24 mouse cellular contexts compared by ENCODE assay signal in the genomic region with DNA sequence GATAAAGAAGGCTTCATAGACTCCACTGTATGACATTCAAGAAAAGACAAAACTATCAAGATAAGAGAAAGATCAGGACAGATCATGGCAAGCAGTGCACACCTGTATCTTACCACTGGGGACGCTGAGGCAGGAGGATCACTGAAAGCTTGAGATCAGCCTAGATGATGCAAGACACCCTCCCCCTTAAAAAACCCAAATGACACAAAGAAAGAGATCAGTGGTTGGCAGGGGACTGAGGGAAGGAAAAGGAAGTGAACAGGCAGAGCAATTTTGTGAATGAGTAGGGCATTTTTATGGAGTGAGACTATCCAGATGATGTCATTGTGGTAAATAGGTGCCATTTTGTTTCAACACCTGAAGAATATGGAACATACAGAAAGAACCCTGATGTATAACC.
"Had no signal": no experiment of that assay in that cellular context is flagged by ENCODE, and none has a peak within 500 bp of the region (broad histone marks: within the 10 kb centered on the region; RNA-seq: fewer than 3 reads in every experiment).

No protein-coding gene starts in this region.

- H3K4me3 ChIP-seq: left cerebral cortex, adult 2 months; limb, embryonic 12.5 days; limb, embryonic 15.5 days; midbrain, embryonic 12.5 days had no signal

- H3K36me3 ChIP-seq: midbrain, embryonic 12.5 days had no signal

- ATAC-seq: liver, postnatal 0 days; lung, postnatal 0 days; midbrain, embryonic 16.5 days had no signal

- H3K9ac ChIP-seq: limb, embryonic 12.5 days; limb, embryonic 15.5 days; liver, embryonic 14.5 days; liver, postnatal 0 days; lung, embryonic 14.5 days; midbrain, embryonic 12.5 days had no signal

- H3K4me2 ChIP-seq: limb, embryonic 12.5 days; limb, embryonic 15.5 days; liver, embryonic 11.5 days; lung, embryonic 14.5 days; midbrain, embryonic 12.5 days had no signal

- H3K27ac ChIP-seq: limb, embryonic 12.5 days; limb, embryonic 15.5 days; liver, embryonic 14.5 days; macrophage; midbrain, embryonic 12.5 days; stomach, postnatal 0 days had no signal

- H3K27me3 ChIP-seq: limb, embryonic 15.5 days had no signal

- DNase-seq: kidney, adult 18-20 months; kidney, adult 9 months; kidney, postnatal 14 days; kidney, postnatal 4 days; layer of hippocampus, adult 9-11 months; left cerebral cortex, postnatal 4 days; liver, postnatal 0 days; lung, embryonic 14.5 days; right cerebral cortex, adult 18-20 months; right cerebral cortex, postnatal 14 days; right cerebral cortex, postnatal 4 days; thymus, adult 2 months; thymus, postnatal 14 days; thymus, postnatal 4 days had no signal

- H3K9me3 ChIP-seq: limb, embryonic 12.5 days; limb, embryonic 15.5 days; midbrain, embryonic 12.5 days had no signal

- H3K4me1 ChIP-seq: limb, embryonic 12.5 days; midbrain, embryonic 12.5 days had no signal
